Mouse (Mus musculus): ENCODE results near the gene Setdb1. TPM values are rescaled to one million over a fixed set of nuclear protein-coding genes. Genes with fewer than 3 reads are reported as not detected.

Setdb1 gene
- total RNA-seq, 2 experiments from 2014 or later, result 10.9 to 11.6 TPM

GRCm38 (mm10) chr3:95294316-95294715 is 62.7 kb downstream of the Setdb1 start:
- no peak for DNase-seq

DNA sequence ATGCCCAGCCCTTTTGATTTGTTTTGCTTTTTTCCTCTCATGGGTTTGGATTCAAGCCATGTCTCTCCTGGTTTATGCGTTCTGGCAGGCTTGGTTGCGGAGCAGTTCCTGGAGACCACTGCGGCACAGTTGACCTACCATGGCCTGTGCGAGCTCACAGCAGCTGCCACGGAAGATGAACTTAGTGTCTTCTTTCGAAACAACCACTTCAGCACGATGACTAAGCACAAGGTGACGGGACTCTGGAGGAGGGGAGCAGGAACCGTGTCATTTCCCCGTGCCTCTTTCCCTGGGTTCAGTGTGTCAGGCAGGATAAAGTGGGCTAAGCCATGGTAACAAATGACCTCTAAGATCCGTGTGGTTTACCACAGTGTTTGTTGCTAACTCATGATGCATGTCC is 63.5 kb downstream of the Setdb1 start:
- DNase-seq, result no peak

- no peak for DNase-seq
Measured at GRCm38 (mm10) chr3:95292899-95293298, 64.1 kb downstream of the Setdb1 start.

GRCm38 (mm10) chr3:95291041-95291440 is 66.0 kb downstream of the Setdb1 start:
- DNase-seq, result no peak

GRCm38 (mm10) chr3:95290156-95290555 is 66.8 kb downstream of the Setdb1 start:
- DNase-seq, result no peak

GRCm38 (mm10) chr3:95289419-95289818 is 67.6 kb downstream of the Setdb1 start:
- DNase-seq, result no peak

- no peak for DNase-seq
Measured at GRCm38 (mm10) chr3:95287541-95287940, 69.5 kb downstream of the Setdb1 start.

GRCm38 (mm10) chr3:95286510-95286909 is 70.5 kb downstream of the Setdb1 start:
- peak in 1 of 2 experiments; percentile 67 for DNase-seq

- no peak for DNase-seq
Measured at GRCm38 (mm10) chr3:95286011-95286410, 71.0 kb downstream of the Setdb1 start.

GRCm38 (mm10) chr3:95285390-95285789 is 71.6 kb downstream of the Setdb1 start:
- no peak for DNase-seq

GRCm38 (mm10) chr3:95284501-95285281 is 72.3 kb downstream of the Setdb1 start:
- no peak for DNase-seq

DNA sequence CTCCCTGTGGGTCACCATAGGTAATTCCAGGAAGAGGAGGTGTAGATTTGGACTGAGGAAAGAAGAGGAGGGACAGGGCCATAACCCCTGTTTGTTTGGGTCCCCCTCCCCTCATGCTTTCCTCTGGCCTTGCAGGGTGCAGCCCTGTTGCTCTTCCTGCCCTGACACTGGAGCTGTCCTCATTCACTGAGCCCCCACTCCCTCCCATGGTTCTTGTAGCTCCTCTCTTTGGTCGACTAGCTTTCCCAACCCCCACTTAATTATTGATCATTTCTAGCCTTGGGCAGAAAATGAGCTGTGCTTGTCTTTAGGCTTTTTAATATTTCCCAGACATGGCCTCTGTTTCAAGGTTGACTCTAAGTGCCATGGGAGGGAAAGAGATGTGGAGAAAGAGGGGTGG is 72.9 kb downstream of the Setdb1 start:
- no peak for DNase-seq

GRCm38 (mm10) chr3:95283589-95283941 is 73.4 kb downstream of the Setdb1 start:
- DNase-seq, result no peak

DNA sequence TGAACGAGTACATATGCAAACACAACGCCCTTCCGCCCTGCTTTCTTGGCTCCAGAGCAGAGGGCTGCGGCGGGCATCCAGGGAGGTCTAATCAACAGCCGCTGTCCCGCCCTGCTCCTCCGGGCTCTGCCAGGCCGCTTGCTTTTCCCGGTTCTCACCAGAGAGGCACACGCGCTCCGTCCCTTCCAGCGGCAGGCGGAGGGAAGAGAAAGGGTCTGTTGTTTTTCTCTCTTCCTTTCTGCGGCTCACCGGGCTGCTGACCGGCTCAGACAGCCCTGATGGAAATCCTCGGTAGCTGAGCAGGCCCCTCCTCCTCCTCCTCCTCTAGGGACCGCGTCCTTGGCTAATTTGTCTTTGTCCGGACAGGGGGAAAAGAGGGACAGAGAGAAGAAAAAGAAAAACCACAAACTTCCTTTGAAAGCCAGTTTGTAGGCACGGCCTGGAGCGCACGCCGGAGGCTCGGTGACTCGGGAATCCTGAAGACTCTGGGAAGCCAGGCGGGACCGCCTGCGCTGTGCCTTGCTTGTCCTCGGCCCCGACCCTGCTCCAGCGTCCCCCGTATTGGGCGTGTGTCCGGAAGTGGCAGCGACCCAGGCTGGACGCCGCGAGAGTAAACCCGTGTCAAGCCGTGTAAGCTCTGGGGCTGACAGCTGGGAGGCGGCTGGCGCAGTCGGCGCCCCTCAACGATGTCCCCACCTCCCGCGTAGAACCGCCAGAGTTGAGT is 74.0 kb downstream of the Setdb1 start:
- DNase-seq, result peak; percentile 90

DNA sequence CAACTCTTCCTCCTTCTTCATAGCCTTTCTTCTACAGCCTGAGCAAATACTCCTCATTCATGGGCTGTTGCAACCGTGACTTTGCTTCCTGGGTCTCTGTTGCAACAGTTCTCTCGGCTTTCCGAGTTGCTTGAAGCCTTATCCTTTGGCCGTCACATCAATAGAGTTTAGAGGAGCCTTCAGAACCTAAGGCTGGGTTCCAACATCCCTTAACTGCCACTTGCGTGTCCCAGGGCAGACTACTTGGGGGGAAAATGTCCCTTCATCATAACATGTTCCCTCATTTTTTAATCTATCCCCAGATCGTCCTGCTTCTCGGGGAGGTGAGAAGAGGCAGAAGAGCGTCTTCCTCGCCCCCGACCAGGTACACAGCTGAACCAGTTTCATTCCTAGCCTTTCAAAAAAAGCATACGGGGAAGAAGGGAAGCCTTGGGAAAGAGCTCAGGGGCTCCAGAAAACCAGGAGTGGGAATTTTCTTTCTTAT is 74.6 kb downstream of the Setdb1 start:
- peak; percentile 66 to 73 for DNase-seq

DNA sequence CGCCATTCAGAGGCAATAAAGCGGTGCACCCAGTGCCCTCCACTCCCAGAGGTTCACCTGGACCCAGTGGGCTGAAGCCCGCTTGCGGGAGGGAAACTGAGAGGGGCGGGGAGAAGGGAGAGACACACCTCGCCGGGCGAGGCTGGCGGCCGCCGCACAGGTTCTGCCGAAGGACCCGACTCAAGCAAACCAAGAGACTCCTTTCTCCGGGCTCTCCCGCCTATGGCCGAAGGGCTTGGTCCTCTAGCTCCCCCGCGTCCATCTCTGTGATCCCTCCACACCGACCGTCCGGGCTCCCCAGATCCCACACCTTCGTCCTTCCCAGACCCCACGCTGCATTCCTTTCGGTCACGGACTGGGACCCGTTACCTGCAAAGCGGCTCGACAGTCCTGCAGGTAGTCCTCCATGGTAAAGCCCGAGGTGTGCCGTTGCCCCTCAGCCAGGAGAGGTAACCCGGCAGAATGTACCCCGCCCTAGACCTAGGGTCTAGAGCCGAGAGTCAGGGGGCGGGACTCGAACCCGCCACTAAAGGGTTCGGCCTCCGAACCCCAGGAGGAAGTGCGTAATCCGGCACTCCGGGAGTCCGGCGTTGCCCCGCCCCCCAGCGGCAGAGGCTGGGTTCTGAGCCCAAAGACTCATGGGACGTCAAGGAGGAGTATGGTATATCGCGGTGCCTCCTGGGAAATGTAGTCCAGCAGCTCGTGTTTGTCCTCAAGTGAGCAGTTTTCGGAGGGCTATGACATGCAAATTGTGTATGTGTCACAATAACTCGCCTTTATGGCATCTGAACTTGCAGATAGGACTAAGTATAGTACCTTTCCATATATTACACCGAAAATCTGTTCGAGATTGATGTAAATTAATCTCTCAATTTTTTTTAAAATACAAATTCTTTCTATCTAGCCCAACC is 75.5 kb downstream of the Setdb1 start, which contains the start of the genes Mindy1 and Prune1:
Gene Mindy1, plus strand, starts transcription at position 130 of the 911 bp plus-strand sequence.
Gene Prune1, minus strand, starts transcription at position 861 of the 911 bp plus-strand sequence.
- DNase-seq, result peak; percentile 98 to 99

DNA sequence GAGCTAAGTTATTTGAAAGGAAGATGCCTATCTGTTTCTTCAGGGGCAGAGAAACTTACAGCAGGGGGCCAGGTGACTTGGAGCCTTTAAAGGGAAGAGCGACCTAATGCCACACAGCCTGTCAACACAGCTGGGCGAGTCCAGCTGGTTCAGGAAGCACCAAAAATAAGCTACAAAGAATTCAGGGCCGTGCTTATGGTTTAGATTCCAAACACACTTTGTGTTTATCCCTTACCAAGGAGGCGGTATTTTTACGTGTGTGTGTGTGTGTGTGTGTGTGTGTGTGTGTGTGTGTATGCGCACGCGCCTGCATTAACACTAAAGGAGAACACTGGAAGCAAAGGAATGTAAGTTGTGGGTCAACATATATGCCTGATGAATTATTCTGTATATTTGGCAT is 76.3 kb downstream of the Setdb1 start:
- DNase-seq, result peak in 1 of 2 experiments; percentile 58

GRCm38 (mm10) chr3:95277149-95277551 is 79.9 kb downstream of the Setdb1 start:
- peak; percentile 48 to 56 for DNase-seq

GRCm38 (mm10) chr3:95276428-95276934 is 80.5 kb downstream of the Setdb1 start:
- no peak for DNase-seq

- DNase-seq, result no peak
Measured at GRCm38 (mm10) chr3:95275161-95275560, 81.8 kb downstream of the Setdb1 start.

DNA sequence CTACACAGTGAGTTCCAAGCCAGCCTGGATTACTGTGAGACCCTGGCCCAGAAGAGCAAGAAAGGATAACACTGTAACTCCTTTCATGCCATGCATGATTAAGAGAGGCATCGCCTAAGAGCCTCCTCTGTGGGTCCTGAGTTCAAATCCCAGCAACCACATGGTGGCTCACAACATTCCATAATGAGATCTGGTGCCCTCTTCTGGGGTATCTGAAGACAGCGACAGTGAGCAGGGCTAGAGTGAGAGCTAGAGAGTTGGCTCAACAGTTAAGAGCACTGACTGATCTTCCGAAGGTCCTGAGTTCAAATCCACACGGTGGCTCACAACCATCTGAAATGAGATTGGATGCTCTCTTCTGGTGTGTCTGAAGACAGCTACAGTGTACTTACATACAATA is 82.5 kb downstream of the Setdb1 start:
- no peak for DNase-seq
